Mouse (Mus musculus): Measurements from ENCODE around the gene St5. TPM values are rescaled to one million over a fixed set of nuclear protein-coding genes. Genes with fewer than 3 reads are reported as not detected.

Gene St5
- polyA plus RNA-seq, 1 experiment: 123 TPM

DNA sequence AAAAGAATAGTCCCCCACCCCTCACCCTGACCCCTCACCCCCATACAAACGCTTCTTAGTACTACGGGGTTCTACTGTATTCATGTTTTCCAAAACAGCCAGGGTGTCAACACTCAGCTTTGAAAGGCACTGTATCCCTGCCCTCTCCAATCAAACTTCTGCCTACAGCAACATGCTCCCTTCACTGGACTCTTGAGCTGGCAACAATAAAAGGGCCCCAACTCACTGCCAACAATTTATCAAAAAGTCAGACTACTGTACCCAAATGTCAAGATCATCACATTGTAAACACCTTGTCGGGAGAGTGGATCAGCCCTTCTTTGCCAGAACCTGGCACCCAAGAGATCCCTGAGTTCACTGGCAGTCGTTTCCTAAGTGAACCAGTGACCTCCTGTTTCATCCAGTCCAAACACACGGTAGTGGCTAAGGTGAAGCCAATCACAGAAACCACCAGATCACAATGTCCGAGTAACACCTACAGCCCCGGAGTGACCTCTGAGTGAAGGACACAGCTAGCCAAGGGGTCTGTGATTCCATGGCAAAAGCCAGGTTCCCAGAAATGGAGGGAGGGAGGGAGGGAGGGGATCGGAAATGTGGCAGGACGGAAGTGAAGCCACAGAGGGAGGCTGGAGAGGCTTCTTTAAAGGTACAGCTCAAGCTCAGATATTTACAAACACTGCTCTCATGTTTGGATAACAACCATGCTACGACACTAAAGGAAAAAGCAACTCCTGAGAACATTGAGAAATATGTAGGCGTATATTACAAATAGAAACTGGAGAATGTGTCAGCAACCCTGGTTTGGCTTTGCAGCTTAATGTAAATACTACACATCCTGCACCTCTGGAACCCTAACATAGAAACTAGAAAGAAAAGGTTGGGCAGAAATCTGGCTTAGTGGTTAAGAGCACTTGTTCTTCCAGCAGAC is 136.3 kb downstream of the St5 start:
- 21% methylated on average over 11 of the region's 11 CpGs for WGBS
- no peak for DNase-seq
- TF ChIP-seq CTCF (IDR thresholded peaks at IDR 0.05; ENCODE audit: insufficient read depth, low read length): no peak
- no peak for TF ChIP-seq POLR2A (IDR thresholded peaks at IDR 0.05; ENCODE audit: borderline replicate concordance, extremely low read depth, low read depth, low read length)
- no peak overlapping the region for H3K4me3 ChIP-seq (replicated peaks; ENCODE audit: extremely low read depth, low read depth, low read length)
- H3K4me1 ChIP-seq (ENCODE audit: control insufficient read depth, insufficient read depth, low read length): peaks cover 31% of the 10 kb centered on the region

DNA sequence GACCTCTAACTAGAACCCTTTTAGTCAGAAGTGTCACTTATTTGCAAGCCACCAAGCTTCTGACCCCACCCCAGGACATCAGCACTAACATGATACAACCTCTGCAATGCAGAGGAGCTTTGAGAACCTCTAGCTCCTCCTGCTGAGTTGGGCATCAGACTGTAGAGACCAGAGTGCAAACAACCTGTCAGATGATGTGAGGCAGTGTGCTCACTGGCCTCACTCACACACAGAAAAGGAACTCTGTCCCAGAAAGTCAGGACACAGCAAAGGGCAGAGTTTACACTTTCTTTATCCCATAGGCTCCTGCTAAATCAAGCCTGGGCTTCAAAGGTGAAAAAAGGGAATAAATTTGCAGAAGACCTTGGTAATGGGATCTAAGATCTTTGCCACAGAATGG is 137.1 kb downstream of the St5 start:
- no peak overlapping the region for H3K4me3 ChIP-seq (replicated peaks; ENCODE audit: extremely low read depth, low read depth, low read length)
- H3K4me1 ChIP-seq (ENCODE audit: control insufficient read depth, insufficient read depth, low read length): peaks cover 37% of the 10 kb centered on the region
- no peak for DNase-seq
- no peak for TF ChIP-seq CTCF (IDR thresholded peaks at IDR 0.05; ENCODE audit: insufficient read depth, low read length)
- no peak for TF ChIP-seq POLR2A (IDR thresholded peaks at IDR 0.05; ENCODE audit: borderline replicate concordance, extremely low read depth, low read depth, low read length)

DNA sequence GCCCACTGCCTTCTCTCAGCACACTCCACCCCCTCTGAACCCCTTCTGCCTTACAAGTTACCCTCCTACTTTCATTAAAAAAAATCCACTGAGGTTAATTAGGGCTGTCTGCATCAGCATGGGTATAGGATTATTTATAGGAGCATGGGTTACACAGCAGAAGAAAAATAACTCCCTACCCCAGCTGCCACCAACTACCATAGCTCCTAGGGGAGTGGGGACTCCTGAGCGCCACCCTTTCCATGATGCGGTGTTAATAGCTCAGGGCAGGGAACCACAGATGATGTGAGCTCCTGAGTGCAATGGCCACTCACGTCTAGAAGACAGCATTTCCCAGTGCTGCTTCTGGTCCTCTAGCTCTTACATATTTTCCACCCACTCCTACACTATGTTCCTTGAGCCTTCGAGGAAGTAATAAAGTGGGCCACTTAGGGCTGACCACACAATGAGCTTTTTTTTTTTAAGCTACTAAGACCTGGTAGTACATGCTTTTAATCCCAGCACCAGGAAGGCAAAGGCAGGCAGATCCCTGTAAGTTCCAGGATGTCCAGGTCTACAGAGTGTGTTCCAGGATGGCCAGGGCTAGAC is 139.5 kb downstream of the St5 start:
- no peak for DNase-seq
- H3K4me1 ChIP-seq (ENCODE audit: control insufficient read depth, insufficient read depth, low read length): peaks cover 54% of the 10 kb centered on the region
- TF ChIP-seq CTCF (IDR thresholded peaks at IDR 0.05; ENCODE audit: insufficient read depth, low read length) (no peak), POLR2A (IDR thresholded peaks at IDR 0.05; ENCODE audit: borderline replicate concordance, extremely low read depth, low read depth, low read length) (no peak)
- 47% methylated on average over 4 of the region's 4 CpGs for WGBS
- H3K4me3 ChIP-seq (replicated peaks; ENCODE audit: extremely low read depth, low read depth, low read length): no peak overlapping the region

DNA sequence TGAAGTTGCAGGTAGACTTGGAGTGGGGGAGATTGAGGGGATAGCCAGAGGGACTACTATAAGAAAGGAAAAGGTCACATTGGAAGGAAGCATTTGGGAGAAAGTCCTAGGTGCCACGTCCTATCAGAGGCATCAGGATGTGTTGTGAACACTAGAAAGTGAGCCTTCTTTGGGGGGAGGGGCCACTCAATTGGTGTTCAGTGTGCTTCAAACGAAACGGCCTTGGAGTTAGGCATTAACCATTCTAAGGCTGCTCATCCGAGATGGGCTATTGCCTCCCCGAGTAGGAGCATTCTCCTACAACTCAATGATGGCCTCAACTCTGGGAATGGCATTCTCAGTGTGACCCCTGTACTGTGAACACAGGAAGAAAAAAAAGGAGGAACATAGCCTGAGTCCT is 140.7 kb downstream of the St5 start:
- TF ChIP-seq CTCF (IDR thresholded peaks at IDR 0.05; ENCODE audit: insufficient read depth, low read length) (no peak), POLR2A (IDR thresholded peaks at IDR 0.05; ENCODE audit: borderline replicate concordance, extremely low read depth, low read depth, low read length) (no peak)
- 22% methylated on average over 5 of the region's 5 CpGs for whole genome bisulfite sequencing
- no peak for DNase-seq
- Histone ChIP-seq H3K4me3 (replicated peaks; ENCODE audit: extremely low read depth, low read depth, low read length) (no peak overlapping the region), H3K4me1 (ENCODE audit: control insufficient read depth, insufficient read depth, low read length) (peaks cover 51% of the 10 kb centered on the region)

DNA sequence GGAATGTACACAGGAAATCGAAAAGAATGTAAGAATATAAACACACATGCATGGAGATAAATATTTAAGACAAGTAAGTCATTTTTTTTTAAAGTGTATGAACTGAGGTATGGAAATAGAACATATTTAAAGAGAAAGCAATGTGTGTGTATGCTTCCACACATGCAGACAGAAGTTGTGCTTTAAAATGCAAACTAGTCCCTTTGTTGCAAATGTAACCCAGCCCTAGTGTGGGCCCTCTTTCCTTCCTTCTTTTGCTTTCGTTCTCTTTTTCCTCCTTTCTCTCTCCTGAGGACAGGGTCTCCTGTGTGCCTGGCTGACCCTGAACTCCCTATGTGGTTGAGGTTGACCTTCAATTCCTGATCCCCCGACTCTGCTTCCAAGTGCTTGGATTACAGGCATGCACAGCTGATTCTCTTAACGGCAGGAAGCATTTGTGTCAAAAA is 141.2 kb downstream of the St5 start:
- TF ChIP-seq CTCF (IDR thresholded peaks at IDR 0.05; ENCODE audit: insufficient read depth, low read length): no peak
- no peak for TF ChIP-seq POLR2A (IDR thresholded peaks at IDR 0.05; ENCODE audit: borderline replicate concordance, extremely low read depth, low read depth, low read length)
- WGBS: 4% methylated on average over 4 of the region's 4 CpGs
- H3K4me1 ChIP-seq (ENCODE audit: control insufficient read depth, insufficient read depth, low read length): peaks cover 46% of the 10 kb centered on the region
- no peak for DNase-seq
- H3K4me3 ChIP-seq (replicated peaks; ENCODE audit: extremely low read depth, low read depth, low read length): no peak overlapping the region

DNA sequence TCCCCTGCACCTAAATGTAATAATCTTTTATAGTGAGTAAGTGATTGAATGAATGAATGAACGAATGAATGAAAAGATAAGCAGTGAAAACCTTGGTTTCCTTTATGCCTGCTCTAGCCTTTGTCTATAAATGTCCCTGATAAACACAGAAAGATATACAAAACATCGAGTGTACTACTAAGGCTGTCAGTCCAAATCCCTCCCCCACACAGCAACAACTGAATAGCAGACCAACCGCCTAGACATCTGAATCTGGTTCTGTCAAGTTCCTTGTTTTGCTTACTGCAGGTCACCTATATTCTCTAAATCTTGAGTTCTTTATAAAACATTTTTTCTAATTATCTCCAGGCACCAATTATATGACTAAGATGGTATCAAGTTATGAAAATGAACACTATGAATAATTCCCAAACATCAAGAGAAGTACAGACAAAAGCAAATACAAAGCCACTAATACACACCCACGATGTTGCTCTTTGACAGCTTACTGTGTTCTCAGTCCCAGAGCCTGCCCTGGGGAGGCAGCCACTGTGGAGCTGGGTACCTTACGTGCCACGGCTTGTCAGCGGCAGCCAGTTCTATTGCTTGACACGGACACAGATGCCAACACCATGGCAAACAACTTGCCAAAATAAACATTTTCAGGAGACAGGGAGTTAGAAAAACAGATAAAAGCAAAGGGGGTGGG is 141.8 kb downstream of the St5 start:
- Histone ChIP-seq H3K4me1 (ENCODE audit: control insufficient read depth, insufficient read depth, low read length) (peaks cover 42% of the 10 kb centered on the region), H3K4me3 (replicated peaks; ENCODE audit: extremely low read depth, low read depth, low read length) (no peak overlapping the region)
- no peak for DNase-seq
- TF ChIP-seq POLR2A (IDR thresholded peaks at IDR 0.05; ENCODE audit: borderline replicate concordance, extremely low read depth, low read depth, low read length) (no peak), CTCF (IDR thresholded peaks at IDR 0.05; ENCODE audit: insufficient read depth, low read length) (no peak)
- 24% methylated on average over 8 of the region's 8 CpGs for WGBS

DNA sequence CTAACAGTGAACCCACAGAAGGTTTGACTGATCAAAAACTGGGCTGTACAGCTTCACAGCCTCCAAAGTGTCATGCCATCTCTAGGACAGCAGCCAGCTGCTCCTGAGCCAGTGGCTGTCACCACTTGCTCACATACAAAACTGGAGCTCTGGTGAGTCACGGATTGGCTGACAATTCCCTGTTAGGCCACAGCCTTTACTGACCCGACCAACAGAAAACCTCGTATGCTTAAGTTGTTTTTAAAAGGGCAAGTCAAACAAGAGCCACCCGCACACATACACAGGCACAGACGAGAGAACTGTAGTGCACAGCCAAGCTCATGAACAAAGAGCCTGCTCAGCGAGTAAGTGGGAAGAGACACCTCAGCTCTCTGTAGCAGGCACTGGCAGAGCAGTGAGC is 143.9 kb downstream of the St5 start:
- Histone ChIP-seq H3K4me3 (replicated peaks; ENCODE audit: extremely low read depth, low read depth, low read length) (no peak overlapping the region), H3K4me1 (ENCODE audit: control insufficient read depth, insufficient read depth, low read length) (peaks cover 44% of the 10 kb centered on the region)
- no peak for DNase-seq
- 23% methylated on average over 6 of the region's 6 CpGs for WGBS
- no peak for TF ChIP-seq CTCF (IDR thresholded peaks at IDR 0.05; ENCODE audit: insufficient read depth, low read length)
- TF ChIP-seq POLR2A (IDR thresholded peaks at IDR 0.05; ENCODE audit: borderline replicate concordance, extremely low read depth, low read depth, low read length): no peak

DNA sequence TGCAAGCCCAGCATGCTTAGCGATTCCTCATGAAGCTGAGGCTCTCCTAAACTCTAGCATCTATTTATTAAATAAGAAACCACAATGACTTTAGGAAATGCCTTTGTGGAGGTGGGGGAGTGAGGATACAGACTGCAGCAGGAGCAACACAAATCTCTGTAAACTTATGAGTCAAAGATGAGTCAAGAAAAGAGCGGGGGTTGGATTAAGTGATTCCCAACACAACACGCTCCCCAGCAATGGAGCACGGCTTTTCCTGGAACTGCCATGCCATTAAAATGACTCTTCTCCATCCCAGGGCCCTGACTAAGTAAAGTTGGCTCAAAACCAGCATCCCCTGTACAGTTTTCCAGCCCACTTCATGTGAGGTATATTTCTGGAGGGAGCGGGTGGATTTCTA is 156.7 kb downstream of the St5 start:
- no peak overlapping the region for H3K4me3 ChIP-seq (replicated peaks; ENCODE audit: extremely low read depth, low read depth, low read length)
- TF ChIP-seq CTCF (IDR thresholded peaks at IDR 0.05; ENCODE audit: insufficient read depth, low read length) (no peak), POLR2A (IDR thresholded peaks at IDR 0.05; ENCODE audit: borderline replicate concordance, extremely low read depth, low read depth, low read length) (no peak)
- WGBS: 57% methylated on average over 5 of the region's 5 CpGs
- peaks cover 30% of the 10 kb centered on the region for H3K4me1 ChIP-seq (ENCODE audit: control insufficient read depth, insufficient read depth, low read length)
- no peak for DNase-seq

DNA sequence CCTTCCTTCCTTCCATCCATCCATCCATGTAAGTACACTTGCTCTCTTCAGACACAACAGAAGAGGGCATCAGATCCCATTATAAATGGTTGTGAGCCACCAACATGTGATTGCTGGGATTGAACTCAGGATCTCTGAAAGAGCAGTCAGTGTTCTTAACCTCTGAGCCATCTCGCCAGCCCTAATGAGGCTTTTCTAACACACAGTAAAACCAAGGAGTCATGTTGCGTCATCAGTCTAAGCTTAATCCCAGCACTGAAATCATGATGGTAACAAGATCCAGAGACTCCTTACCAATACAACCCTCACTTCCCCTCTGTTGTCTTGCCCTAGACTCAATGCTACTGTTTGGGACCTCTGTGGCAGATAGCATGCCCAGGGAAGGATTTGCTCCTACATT is 157.2 kb downstream of the St5 start:
- 87% methylated on average over 2 of the region's 2 CpGs for WGBS
- no peak for TF ChIP-seq CTCF (IDR thresholded peaks at IDR 0.05; ENCODE audit: insufficient read depth, low read length)
- TF ChIP-seq POLR2A (IDR thresholded peaks at IDR 0.05; ENCODE audit: borderline replicate concordance, extremely low read depth, low read depth, low read length): no peak
- Histone ChIP-seq H3K4me3 (replicated peaks; ENCODE audit: extremely low read depth, low read depth, low read length) (no peak overlapping the region), H3K4me1 (ENCODE audit: control insufficient read depth, insufficient read depth, low read length) (peaks cover 31% of the 10 kb centered on the region)
- no peak for DNase-seq
